Mouse (Mus musculus) forebrain, embryonic 13.5 days (tissue): Measurements from ENCODE around the gene Serpini1. TPM values are rescaled to one million over a fixed set of nuclear protein-coding genes. Genes with fewer than 3 reads are reported as not detected.

Experiments used
- polyA plus RNA-seq: library from polyadenylated mRNA; unstranded; fragments of >200 nt; fragmentation: Nextera tagmentation; extraction: Ambion mirVana; gene quantifications from 2 replicates; pipeline ENCODE4 v1.2.1, GENCODE M21; 2015

Gene Serpini1
- polyA plus RNA-seq, 1 experiment from 2014 or later = 76.3 TPM

Other genes with a start within 250 kb of the Serpini1 start
- gene Wdr49, start 75.4 kb upstream of the Serpini1 start, polyA plus RNA-seq = not detected in 2 replicates
- 80.1 and 87.3 TPM in 2 replicates for gene Pdcd10, start 691 bp upstream of the Serpini1 start, polyA plus RNA-seq
- not detected in 2 replicates for gene Gm29133, start 190.7 kb downstream of the Serpini1 start, polyA plus RNA-seq